Mouse (Mus musculus) liver, embryonic 15.5 days (tissue): Measurements from ENCODE around the gene Htra1. TPM values are rescaled to one million over a fixed set of nuclear protein-coding genes. Genes with fewer than 3 reads are reported as not detected.

ENCODE experiments used
- ATAC-seq: fragments of 200-750 bp; cut with Nextera tagmentation; 2 replicates; pipeline ENCODE4 v1.8.0; 2017; ENCODE audit warnings: moderate number of reproducible peaks, mild to moderate bottlenecking, moderate library complexity; ENCODE audit not compliant: insufficient read depth
- H3K27ac ChIP-seq: fragments of 300-500 bp; sonication (generic); replicated peaks from 2 replicates; pipeline ENCODE4 v1.5.1; 2015; ENCODE audit warnings: mild to moderate bottlenecking, inconsistent platforms
- H3K27me3 ChIP-seq: fragments of 300-500 bp; sonication (generic); 2 replicates; pipeline ENCODE4 v1.6.1; 2015; ENCODE audit warnings: mild to moderate bottlenecking, inconsistent platforms
- H3K36me3 ChIP-seq: fragments of 300-500 bp; sonication (generic); replicated peaks from 2 replicates; pipeline ENCODE4 v1.6.1; 2015; ENCODE audit warnings: moderate library complexity, mild to moderate bottlenecking, inconsistent platforms
- H3K4me1 ChIP-seq: fragments of 300-500 bp; sonication (generic); replicated peaks from 2 replicates; pipeline ENCODE4 v1.6.1; 2015; ENCODE audit warnings: inconsistent platforms
- H3K4me2 ChIP-seq: fragments of 300-500 bp; sonication (generic); 2 replicates; pipeline ENCODE4 v1.6.1; 2015; ENCODE audit warnings: moderate library complexity, mild to moderate bottlenecking, inconsistent platforms
- H3K4me3 ChIP-seq: fragments of 300-500 bp; sonication (generic); replicated peaks from 2 replicates; pipeline ENCODE4 v1.5.1; 2015; ENCODE audit warnings: mild to moderate bottlenecking, inconsistent platforms
- H3K9ac ChIP-seq: fragments of 300-500 bp; sonication (generic); 2 replicates; pipeline ENCODE4 v1.6.1; 2015; ENCODE audit warnings: moderate library complexity, mild to moderate bottlenecking, inconsistent platforms
- H3K9me3 ChIP-seq: fragments of 300-500 bp; sonication (generic); replicated peaks from 2 replicates; pipeline ENCODE4 v1.6.1; 2016; ENCODE audit warnings: inconsistent platforms
- WGBS: fragments of 180-500 bp; shearing (Covaris S2); methylation state at CpG from one replicate; pipeline ENCODE4 v1.1.7; 2015; ENCODE audit warnings: mixed read lengths; ENCODE audit not compliant: insufficient replicate concordance; 5-methylcytosine and 5-hydroxymethylcytosine counted together
- polyA plus RNA-seq: library from polyadenylated mRNA; unstranded; fragments of >200 nt; fragmentation: Nextera tagmentation; extraction: Ambion mirVana; gene quantifications from 2 replicates; pipeline ENCODE4 v1.2.1, GENCODE M21; 2015

Htra1 gene
- polyA plus RNA-seq, 1 experiment from 2014 or later, result 1.0 TPM

DNA sequence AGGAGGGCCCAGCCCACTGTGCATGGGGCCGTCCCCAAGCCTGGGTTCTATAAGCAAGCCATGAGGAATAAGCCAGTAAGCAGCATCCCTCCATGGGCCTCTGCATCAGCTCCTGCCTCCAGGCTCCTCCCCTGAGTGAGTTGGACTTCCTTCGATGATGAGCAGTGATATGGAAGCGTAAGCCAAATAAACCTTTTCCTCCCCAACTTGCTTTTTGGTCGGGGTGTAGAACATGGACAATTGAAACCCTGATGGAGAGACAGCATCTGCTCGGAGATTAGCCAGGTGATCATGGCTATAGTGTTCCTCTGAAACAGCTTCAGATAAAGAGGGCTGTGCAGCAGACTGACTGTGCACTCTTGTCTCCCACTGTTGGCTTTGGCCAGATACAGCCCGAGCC lies 32.0 kb downstream of the Htra1 start:
- Histone ChIP-seq H3K4me2 (no peak overlapping the region), H3K4me1 (no peaks in the 10 kb centered on the region), H3K9ac (no peak overlapping the region), H3K27ac (no peak overlapping the region), H3K27me3 (no peaks in the 10 kb centered on the region), H3K36me3 (no peaks in the 10 kb centered on the region), H3K4me3 (no peak overlapping the region), H3K9me3 (no peaks in the 10 kb centered on the region)
- WGBS, result 55% methylated on average over 6 of the region's 6 CpGs
- no peak for ATAC-seq

- H3K4me1 ChIP-seq, result no peaks in the 10 kb centered on the region
- 47% methylated on average over 7 of the region's 7 CpGs for WGBS
- no peak overlapping the region for H3K27ac ChIP-seq
- H3K9ac ChIP-seq, result no peak overlapping the region
- no peaks in the 10 kb centered on the region for H3K27me3 ChIP-seq
- H3K36me3 ChIP-seq, result no peaks in the 10 kb centered on the region
- no peak overlapping the region for H3K4me3 ChIP-seq
- no peak for ATAC-seq
- no peaks in the 10 kb centered on the region for H3K9me3 ChIP-seq
- no peak overlapping the region for H3K4me2 ChIP-seq
These were observed 32.6 kb downstream of the Htra1 start for GRCm38 (mm10) chr7:130968537-130968936.

DNA sequence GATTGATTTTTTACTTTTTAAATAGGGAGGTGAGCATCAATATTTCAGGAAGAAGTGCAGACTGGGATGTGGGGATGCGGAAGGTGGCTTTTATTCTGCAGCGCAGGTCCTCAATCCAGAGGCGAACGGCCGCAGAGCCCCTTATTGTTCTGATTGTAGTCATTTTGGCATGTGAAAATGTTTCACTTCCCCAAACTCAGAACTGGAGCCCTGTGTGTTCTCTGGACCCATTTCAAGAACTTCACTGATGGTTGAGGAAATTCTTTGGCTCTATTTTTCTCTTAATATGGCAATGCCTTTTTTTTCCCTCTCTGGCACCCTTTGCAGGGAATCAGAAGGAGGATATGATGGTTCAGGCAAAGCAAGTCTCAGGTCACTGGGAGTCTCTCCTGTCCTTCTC lies 33.2 kb downstream of the Htra1 start:
- no peak overlapping the region for H3K27ac ChIP-seq
- 67% methylated on average over 5 of the region's 5 CpGs for WGBS
- no peak overlapping the region for H3K9ac ChIP-seq
- no peak for ATAC-seq
- H3K4me2 ChIP-seq, result no peak overlapping the region
- H3K27me3 ChIP-seq, result no peaks in the 10 kb centered on the region
- no peak overlapping the region for H3K4me3 ChIP-seq
- no peaks in the 10 kb centered on the region for H3K36me3 ChIP-seq
- H3K9me3 ChIP-seq, result no peaks in the 10 kb centered on the region
- H3K4me1 ChIP-seq, result no peaks in the 10 kb centered on the region

GRCm38 (mm10) chr7:130969507-130969906 lies 33.6 kb downstream of the Htra1 start:
- H3K4me3 ChIP-seq, result no peak overlapping the region
- 43% methylated on average over 3 of the region's 3 CpGs for WGBS
- no peaks in the 10 kb centered on the region for H3K27me3 ChIP-seq
- H3K4me2 ChIP-seq, result no peak overlapping the region
- H3K4me1 ChIP-seq, result no peaks in the 10 kb centered on the region
- H3K27ac ChIP-seq, result no peak overlapping the region
- ATAC-seq, result no peak
- no peaks in the 10 kb centered on the region for H3K36me3 ChIP-seq
- no peak overlapping the region for H3K9ac ChIP-seq
- no peaks in the 10 kb centered on the region for H3K9me3 ChIP-seq

- H3K4me2 ChIP-seq, result no peak overlapping the region
- H3K4me1 ChIP-seq, result no peaks in the 10 kb centered on the region
- H3K36me3 ChIP-seq, result no peaks in the 10 kb centered on the region
- no peak overlapping the region for H3K27ac ChIP-seq
- no peak for ATAC-seq
- H3K27me3 ChIP-seq, result no peaks in the 10 kb centered on the region
- 62% methylated on average over 9 of the region's 9 CpGs for WGBS
- H3K9ac ChIP-seq, result no peak overlapping the region
- no peak overlapping the region for H3K4me3 ChIP-seq
- H3K9me3 ChIP-seq, result no peaks in the 10 kb centered on the region
These were observed 36.9 kb downstream of the Htra1 start for GRCm38 (mm10) chr7:130972767-130973166.

DNA sequence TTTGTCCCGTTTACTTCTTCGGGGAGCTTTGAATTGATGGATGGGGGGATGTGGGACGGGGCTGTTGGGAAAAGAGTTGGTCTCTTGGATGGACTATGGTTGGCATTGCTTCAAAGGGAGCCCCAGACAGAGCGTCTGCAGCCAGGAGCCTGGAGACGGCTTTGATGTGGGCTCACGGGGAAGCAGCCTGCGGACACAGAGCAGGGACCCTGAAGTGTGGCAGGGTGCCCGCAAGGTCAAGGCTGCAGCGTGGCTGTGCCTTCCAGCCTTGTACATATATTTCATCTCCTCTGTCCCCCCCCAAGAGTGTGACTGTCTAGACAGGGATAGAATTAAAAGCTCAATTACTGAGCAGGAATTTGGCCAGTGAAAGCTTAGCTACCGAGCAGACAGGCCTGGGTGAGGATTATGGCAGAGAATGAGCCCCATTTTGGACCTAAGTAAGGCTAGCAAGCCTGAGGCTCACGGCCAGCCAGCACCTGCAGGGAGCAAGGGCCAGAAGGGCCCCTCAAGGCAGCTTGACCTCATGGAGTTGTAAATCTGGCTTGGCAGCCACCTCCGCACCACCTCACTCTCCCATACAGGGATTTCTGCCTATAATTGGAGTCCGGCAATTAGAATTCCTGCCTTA lies 40.5 kb downstream of the Htra1 start:
- ATAC-seq, result no peak
- no peaks in the 10 kb centered on the region for H3K36me3 ChIP-seq
- H3K9me3 ChIP-seq, result no peaks in the 10 kb centered on the region
- 51% methylated on average over 13 of the region's 13 CpGs for WGBS
- H3K27me3 ChIP-seq, result no peaks in the 10 kb centered on the region
- H3K4me1 ChIP-seq, result no peaks in the 10 kb centered on the region
- H3K4me2 ChIP-seq, result no peak overlapping the region
- no peak overlapping the region for H3K4me3 ChIP-seq
- H3K27ac ChIP-seq, result no peak overlapping the region
- H3K9ac ChIP-seq, result no peak overlapping the region

GRCm38 (mm10) chr7:130977794-130978521 lies 42.0 kb downstream of the Htra1 start:
- H3K9me3 ChIP-seq, result no peaks in the 10 kb centered on the region
- H3K4me2 ChIP-seq, result no peak overlapping the region
- 57% methylated on average over 5 of the region's 5 CpGs for WGBS
- H3K4me1 ChIP-seq, result no peaks in the 10 kb centered on the region
- H3K27ac ChIP-seq, result no peak overlapping the region
- no peaks in the 10 kb centered on the region for H3K36me3 ChIP-seq
- peak; percentile 56 for ATAC-seq
- no peak overlapping the region for H3K9ac ChIP-seq
- no peaks in the 10 kb centered on the region for H3K27me3 ChIP-seq
- H3K4me3 ChIP-seq, result no peak overlapping the region

DNA sequence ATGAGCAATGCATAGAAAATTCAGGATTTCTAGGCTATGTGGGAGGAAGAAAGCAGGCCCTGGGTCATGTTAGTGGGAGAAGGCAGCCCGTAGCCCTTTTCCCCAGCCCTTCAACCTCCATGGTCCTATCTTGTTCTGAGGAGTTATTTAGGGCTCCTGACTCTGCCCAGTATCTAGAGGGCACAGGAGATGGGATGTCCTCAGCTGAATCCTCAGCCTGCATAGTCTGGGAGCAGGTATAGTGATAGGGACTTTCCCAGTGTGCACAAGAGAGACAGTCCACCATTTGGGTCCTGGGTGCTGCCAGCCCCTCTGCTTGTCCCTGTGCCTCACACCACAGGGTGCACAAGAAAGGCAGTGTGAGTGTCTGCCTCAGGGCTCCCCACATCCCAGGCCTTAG lies 42.6 kb downstream of the Htra1 start:
- 60% methylated on average over 1 of the region's 1 CpGs for WGBS

DNA sequence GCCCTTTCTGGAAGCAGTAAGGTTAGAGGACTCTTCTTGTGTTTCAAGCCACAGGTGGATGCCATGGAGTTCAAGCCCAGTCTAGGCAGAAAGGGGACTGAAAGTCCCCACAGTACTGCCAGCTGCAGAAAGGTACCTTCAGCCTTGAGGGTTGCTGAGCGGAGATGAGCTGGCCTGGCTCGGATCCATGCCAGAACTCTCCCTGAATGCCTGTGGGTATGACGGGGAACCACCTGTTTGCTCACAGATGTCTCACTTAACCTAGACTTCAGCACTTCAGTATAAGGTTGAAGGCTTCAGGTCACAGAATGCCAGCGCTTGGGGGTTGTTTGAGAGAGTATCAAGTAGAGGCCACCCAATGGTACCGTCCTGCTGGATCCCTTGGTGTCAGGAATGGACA lies 44.2 kb downstream of the Htra1 start:
- no peak for ATAC-seq
- Histone ChIP-seq H3K4me1 (no peaks in the 10 kb centered on the region), H3K36me3 (no peaks in the 10 kb centered on the region), H3K27me3 (no peaks in the 10 kb centered on the region), H3K4me2 (no peak overlapping the region), H3K4me3 (no peak overlapping the region), H3K9ac (no peak overlapping the region), H3K27ac (no peak overlapping the region), H3K9me3 (no peaks in the 10 kb centered on the region)
- 61% methylated on average over 5 of the region's 5 CpGs for WGBS

More for the DNA sequence above, 42.6 kb downstream of the Htra1 start:
- no peak for ATAC-seq
- H3K4me2 ChIP-seq, result no peak overlapping the region
- H3K4me3 ChIP-seq, result no peak overlapping the region
- H3K9ac ChIP-seq, result no peak overlapping the region
- H3K9me3 ChIP-seq, result no peaks in the 10 kb centered on the region
- H3K27me3 ChIP-seq, result no peaks in the 10 kb centered on the region
- no peaks in the 10 kb centered on the region for H3K4me1 ChIP-seq
- no peaks in the 10 kb centered on the region for H3K36me3 ChIP-seq
- no peak overlapping the region for H3K27ac ChIP-seq

- Histone ChIP-seq H3K4me3 (no peak overlapping the region), H3K9ac (no peak overlapping the region), H3K27ac (no peak overlapping the region), H3K4me1 (no peaks in the 10 kb centered on the region), H3K36me3 (no peaks in the 10 kb centered on the region), H3K9me3 (no peaks in the 10 kb centered on the region), H3K4me2 (no peak overlapping the region), H3K27me3 (no peaks in the 10 kb centered on the region)
- 47% methylated on average over 4 of the region's 4 CpGs for WGBS
- ATAC-seq, result no peak
These were observed 46.5 kb downstream of the Htra1 start for GRCm38 (mm10) chr7:130982371-130982770.

- H3K4me3 ChIP-seq, result no peak overlapping the region
- no peak overlapping the region for H3K27ac ChIP-seq
- H3K4me2 ChIP-seq, result no peak overlapping the region
- no peak for ATAC-seq
- H3K9me3 ChIP-seq, result no peaks in the 10 kb centered on the region
- H3K4me1 ChIP-seq, result no peaks in the 10 kb centered on the region
- no peaks in the 10 kb centered on the region for H3K36me3 ChIP-seq
- 59% methylated on average over 3 of the region's 3 CpGs for WGBS
- no peaks in the 10 kb centered on the region for H3K27me3 ChIP-seq
- H3K9ac ChIP-seq, result no peak overlapping the region
These were observed 47.0 kb downstream of the Htra1 start for GRCm38 (mm10) chr7:130982881-130983280.

DNA sequence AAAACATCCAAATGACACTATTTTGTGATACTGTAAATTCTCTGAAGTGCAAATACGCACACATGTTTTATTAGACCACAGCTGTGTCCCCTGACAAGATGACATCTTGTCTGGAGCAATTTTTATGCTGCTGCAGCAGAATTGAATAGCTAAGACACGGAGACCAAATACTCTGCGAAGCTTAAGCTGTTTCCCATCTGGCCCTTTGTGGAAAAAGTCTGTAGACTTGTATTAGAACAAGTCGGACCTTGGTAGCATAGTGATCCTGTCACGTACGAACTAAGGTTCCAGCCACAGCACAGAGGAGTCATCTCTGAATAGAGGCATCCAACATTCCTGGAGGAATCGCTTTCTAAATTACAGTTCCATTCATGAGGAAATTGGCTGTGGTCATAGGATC lies 48.4 kb downstream of the Htra1 start:
- H3K27me3 ChIP-seq, result no peaks in the 10 kb centered on the region
- 77% methylated on average over 7 of the region's 7 CpGs for WGBS

More for the DNA sequence above, 48.4 kb downstream of the Htra1 start:
- Histone ChIP-seq H3K4me3 (no peak overlapping the region), H3K9me3 (no peaks in the 10 kb centered on the region), H3K4me1 (no peaks in the 10 kb centered on the region), H3K4me2 (no peak overlapping the region), H3K9ac (no peak overlapping the region), H3K27ac (no peak overlapping the region), H3K36me3 (no peaks in the 10 kb centered on the region)
- no peak for ATAC-seq
